12 mouse cellular contexts compared by ENCODE assay signal in genomic region chr6:51118833-51119535, GRCm38 (mm10).
DNase-seq lines count a peak whose midpoint lies in the region; ATAC-seq and TF ChIP-seq lines count a peak whose summit lies in the region.
"Had no signal": no experiment of that assay in that cellular context is flagged by ENCODE, and none has a peak within 500 bp of the region (broad histone marks: within the 10 kb centered on the region; RNA-seq: fewer than 3 reads in every experiment).

No protein-coding gene starts in this region.

- peak; percentile 12; the same call in 1 of the 2 replicates for ATAC-seq in hindbrain, postnatal 0 days
- no peak for ATAC-seq in hindbrain, embryonic 13.5 days (ENCODE audit: low FRiP score)
- no peak; the same call in 1 of the 2 replicates for ATAC-seq in embryonic facial prominence, embryonic 11.5 days (replicated peaks; ENCODE audit: insufficient number of reproducible peaks, low FRiP score, low TSS enrichment, low read depth)
- ATAC-seq in lung, postnatal 0 days: peak; percentile 82

- no peak overlapping the region for H3K4me2 ChIP-seq in hindbrain, postnatal 0 days (ENCODE audit: low read depth, low read length)
- H3K4me2 ChIP-seq in hindbrain, embryonic 13.5 days: no peak overlapping the region
- no peak overlapping the region for H3K4me2 ChIP-seq in embryonic facial prominence, embryonic 11.5 days (ENCODE audit: low read depth, low read length)
- H3K4me2 ChIP-seq in lung, postnatal 0 days (replicated peaks; ENCODE audit: low read depth, low read length): no peak overlapping the region
- H3K4me2 ChIP-seq: liver, embryonic 15.5 days had no signal

- no peak; the same call in 1 of the 2 replicates for TF ChIP-seq EP300 in lung, postnatal 0 days (IDR thresholded peaks at IDR 0.05)

- no peaks in the 10 kb centered on the region for H3K9me3 ChIP-seq in hindbrain, postnatal 0 days (ENCODE audit: low read length)
- H3K9me3 ChIP-seq in hindbrain, embryonic 13.5 days: no peaks in the 10 kb centered on the region
- H3K9me3 ChIP-seq in embryonic facial prominence, embryonic 11.5 days (replicated peaks; ENCODE audit: control insufficient read depth, low read length): no peaks in the 10 kb centered on the region
- H3K9me3 ChIP-seq in lung, postnatal 0 days (ENCODE audit: low read length): no peaks in the 10 kb centered on the region
- H3K9me3 ChIP-seq: G1E; liver, embryonic 15.5 days had no signal

- TF ChIP-seq CTCF in hindbrain, postnatal 0 days (IDR thresholded peaks at IDR 0.05; ENCODE audit: low read depth): no peak
- no peak for TF ChIP-seq CTCF in lung, postnatal 0 days (IDR thresholded peaks at IDR 0.05)

- H3K4me1 ChIP-seq in hindbrain, postnatal 0 days (ENCODE audit: insufficient read depth, low read length): no peaks in the 10 kb centered on the region
- H3K4me1 ChIP-seq in hindbrain, embryonic 13.5 days (replicated peaks): no peaks in the 10 kb centered on the region
- no peaks in the 10 kb centered on the region for H3K4me1 ChIP-seq in embryonic facial prominence, embryonic 11.5 days (ENCODE audit: control insufficient read depth, insufficient read depth, low read length)
- no peaks in the 10 kb centered on the region for H3K4me1 ChIP-seq in lung, postnatal 0 days (ENCODE audit: insufficient read depth, low read depth, low read length)
- H3K4me1 ChIP-seq: liver, embryonic 15.5 days had no signal

- WGBS in hindbrain, postnatal 0 days: 63% methylated on average over 9 of the region's 9 CpGs
- WGBS in hindbrain, embryonic 13.5 days: 66% methylated on average over 9 of the region's 9 CpGs
- 52% methylated on average over 9 of the region's 9 CpGs for WGBS in embryonic facial prominence, embryonic 11.5 days
- WGBS in lung, postnatal 0 days: 57% methylated on average over 9 of the region's 9 CpGs

- H3K9ac ChIP-seq in hindbrain, postnatal 0 days (replicated peaks; ENCODE audit: low read length): no peak overlapping the region
- no peak overlapping the region for H3K9ac ChIP-seq in hindbrain, embryonic 13.5 days
- H3K9ac ChIP-seq in embryonic facial prominence, embryonic 11.5 days (replicated peaks; ENCODE audit: low read length): no peak overlapping the region
- H3K9ac ChIP-seq in lung, postnatal 0 days (replicated peaks; ENCODE audit: low read depth): no peak overlapping the region
- H3K9ac ChIP-seq: liver, embryonic 15.5 days had no signal

- H3K4me3 ChIP-seq in hindbrain, postnatal 0 days (ENCODE audit: low read length): no peak overlapping the region
- no peak overlapping the region for H3K4me3 ChIP-seq in hindbrain, embryonic 13.5 days
- no peak overlapping the region for H3K4me3 ChIP-seq in embryonic facial prominence, embryonic 11.5 days (ENCODE audit: low read depth, low read length)
- H3K4me3 ChIP-seq in lung, postnatal 0 days (ENCODE audit: low read depth, low read length): no peak overlapping the region
- H3K4me3 ChIP-seq: gastrocnemius, adult 2 months; liver, embryonic 15.5 days; myocyte had no signal

- no peaks in the 10 kb centered on the region for H3K27me3 ChIP-seq in hindbrain, postnatal 0 days (ENCODE audit: insufficient read depth, low read length)
- H3K27me3 ChIP-seq in hindbrain, embryonic 13.5 days: no peaks in the 10 kb centered on the region
- no peaks in the 10 kb centered on the region for H3K27me3 ChIP-seq in embryonic facial prominence, embryonic 11.5 days (ENCODE audit: control insufficient read depth, insufficient read depth, low read length)
- no peaks in the 10 kb centered on the region for H3K27me3 ChIP-seq in lung, postnatal 0 days (replicated peaks; ENCODE audit: insufficient read depth, low read length)
- H3K27me3 ChIP-seq: liver, embryonic 15.5 days had no signal

- DNase-seq in hindbrain, postnatal 0 days (ENCODE audit: low spot score): peak; percentile 53
- peak; percentile 25 to 35 for DNase-seq in B cell, adult 2 months
- DNase-seq in embryonic facial prominence, embryonic 11.5 days (ENCODE audit: low spot score): peak; percentile 53
- DNase-seq in lung, postnatal 0 days (ENCODE audit: low spot score): peak; percentile 58
- DNase-seq in gastrocnemius, postnatal 4 days (ENCODE audit: low spot score in 2 of 2): no peak
- no peak for DNase-seq in layer of hippocampus, adult 9-10 months (ENCODE audit: low spot score)
- no peak for DNase-seq in layer of hippocampus, adult 11-12 months (ENCODE audit: low spot score)

- H3K36me3 ChIP-seq in hindbrain, postnatal 0 days (ENCODE audit: insufficient read depth, low read length): no peaks in the 10 kb centered on the region
- no peaks in the 10 kb centered on the region for H3K36me3 ChIP-seq in hindbrain, embryonic 13.5 days
- no peaks in the 10 kb centered on the region for H3K36me3 ChIP-seq in embryonic facial prominence, embryonic 11.5 days (replicated peaks; ENCODE audit: control insufficient read depth, insufficient read depth, low read depth, low read length)
- H3K36me3 ChIP-seq in lung, postnatal 0 days (ENCODE audit: insufficient read depth, low read length): no peaks in the 10 kb centered on the region
- H3K36me3 ChIP-seq: G1E; liver, embryonic 15.5 days had no signal

- H3K27ac ChIP-seq in hindbrain, postnatal 0 days: no peak overlapping the region
- no peak overlapping the region for H3K27ac ChIP-seq in hindbrain, embryonic 13.5 days
- peak overlapping the region; percentile 48; the same call in 1 of the 2 replicates for H3K27ac ChIP-seq in embryonic facial prominence, embryonic 11.5 days (replicated peaks; ENCODE audit: low read depth, low read length)
- no peak overlapping the region for H3K27ac ChIP-seq in lung, postnatal 0 days (ENCODE audit: low read length)
- H3K27ac ChIP-seq: gastrocnemius, adult 2 months; liver, embryonic 15.5 days had no signal

Comparison
In these comparisons a context has a peak if more than half of its experiments do, and no peak if none do; other contexts are left out.
1. ATAC-seq: peak in hindbrain, postnatal 0 days (single experiment) and lung, postnatal 0 days (single experiment); none in hindbrain, embryonic 13.5 days (single experiment) and embryonic facial prominence, embryonic 11.5 days (single experiment).
2. DNase-seq: peak in hindbrain, postnatal 0 days (single experiment), B cell, adult 2 months (2 of 2), embryonic facial prominence, embryonic 11.5 days (single experiment) and lung, postnatal 0 days (single experiment); none in gastrocnemius, postnatal 4 days (0 of 2), layer of hippocampus, adult 9-10 months (single experiment) and layer of hippocampus, adult 11-12 months (single experiment).